Mouse (Mus musculus) A20 (cell line): ENCODE data around the gene 9930104L06Rik.
"Not testable (repeated sequence)": the region's sequence is repeated elsewhere in the genome, so short reads cannot be mapped to it uniquely, and the experiment has no call there.

Experiments
- DNase-seq: peaks from one replicate; pipeline ENCODE4 v3.0.0-alpha.2; 2011; ENCODE audit warnings: low read depth, low spot score

9930104L06Rik gene

GRCm38 (mm10) chr4:124936613-124937471 lies at the start of gene 9930104L06Rik:
Gene 9930104L06Rik, plus strand, starts transcription at chr4:124937048.
- DNase-seq: peak; percentile 97

GRCm38 (mm10) chr4:124888702-124889101 lies 48.1 kb upstream of the 9930104L06Rik start:
- no peak for DNase-seq

GRCm38 (mm10) chr4:124889935-124890334 lies 46.9 kb upstream of the 9930104L06Rik start:
- no peak for DNase-seq

GRCm38 (mm10) chr4:124890831-124891230 lies 46.0 kb upstream of the 9930104L06Rik start:
- DNase-seq: no peak

- DNase-seq: no peak
These were observed 43.1 kb upstream of the 9930104L06Rik start for GRCm38 (mm10) chr4:124893769-124894168.

- DNase-seq: no peak
These were observed 42.1 kb upstream of the 9930104L06Rik start for GRCm38 (mm10) chr4:124894508-124895428.

GRCm38 (mm10) chr4:124898428-124898827 lies 38.4 kb upstream of the 9930104L06Rik start:
- no peak for DNase-seq

GRCm38 (mm10) chr4:124899906-124900305 lies 36.9 kb upstream of the 9930104L06Rik start:
- no peak for DNase-seq

GRCm38 (mm10) chr4:124905417-124905816 lies 31.4 kb upstream of the 9930104L06Rik start:
- peak; percentile 48 for DNase-seq

- no peak for DNase-seq
These were observed 30.7 kb upstream of the 9930104L06Rik start for GRCm38 (mm10) chr4:124905971-124906822.

- DNase-seq: no peak
These were observed 8.7 kb upstream of the 9930104L06Rik start for GRCm38 (mm10) chr4:124928102-124928501.

- not testable (repeated sequence) for DNase-seq
These were observed 2.4 kb downstream of the 9930104L06Rik start, which contains the start of gene Cdca8 for GRCm38 (mm10) chr4:124939211-124939610. Gene Cdca8, minus strand, starts transcription at chr4:124939311.

GRCm38 (mm10) chr4:124943022-124943421 lies 6.2 kb downstream of the 9930104L06Rik start:
- peak; percentile 84 for DNase-seq

- DNase-seq: no peak
These were observed 6.9 kb downstream of the 9930104L06Rik start for GRCm38 (mm10) chr4:124943781-124944180.

- peak; percentile 10 for DNase-seq
These were observed 8.1 kb downstream of the 9930104L06Rik start for GRCm38 (mm10) chr4:124944961-124945360.

GRCm38 (mm10) chr4:124949488-124949887 lies 12.6 kb downstream of the 9930104L06Rik start:
- DNase-seq: no peak

- DNase-seq: no peak
These were observed 13.6 kb downstream of the 9930104L06Rik start for GRCm38 (mm10) chr4:124950181-124951035.

GRCm38 (mm10) chr4:124951036-124951433 lies 14.2 kb downstream of the 9930104L06Rik start:
- no peak for DNase-seq

GRCm38 (mm10) chr4:124953546-124953945 lies 16.7 kb downstream of the 9930104L06Rik start:
- DNase-seq: no peak

GRCm38 (mm10) chr4:124957284-124957683 lies 20.4 kb downstream of the 9930104L06Rik start:
- DNase-seq: no peak
